Mouse (Mus musculus): ENCODE results near the gene Klkb1.

Gene Klkb1

DNA sequence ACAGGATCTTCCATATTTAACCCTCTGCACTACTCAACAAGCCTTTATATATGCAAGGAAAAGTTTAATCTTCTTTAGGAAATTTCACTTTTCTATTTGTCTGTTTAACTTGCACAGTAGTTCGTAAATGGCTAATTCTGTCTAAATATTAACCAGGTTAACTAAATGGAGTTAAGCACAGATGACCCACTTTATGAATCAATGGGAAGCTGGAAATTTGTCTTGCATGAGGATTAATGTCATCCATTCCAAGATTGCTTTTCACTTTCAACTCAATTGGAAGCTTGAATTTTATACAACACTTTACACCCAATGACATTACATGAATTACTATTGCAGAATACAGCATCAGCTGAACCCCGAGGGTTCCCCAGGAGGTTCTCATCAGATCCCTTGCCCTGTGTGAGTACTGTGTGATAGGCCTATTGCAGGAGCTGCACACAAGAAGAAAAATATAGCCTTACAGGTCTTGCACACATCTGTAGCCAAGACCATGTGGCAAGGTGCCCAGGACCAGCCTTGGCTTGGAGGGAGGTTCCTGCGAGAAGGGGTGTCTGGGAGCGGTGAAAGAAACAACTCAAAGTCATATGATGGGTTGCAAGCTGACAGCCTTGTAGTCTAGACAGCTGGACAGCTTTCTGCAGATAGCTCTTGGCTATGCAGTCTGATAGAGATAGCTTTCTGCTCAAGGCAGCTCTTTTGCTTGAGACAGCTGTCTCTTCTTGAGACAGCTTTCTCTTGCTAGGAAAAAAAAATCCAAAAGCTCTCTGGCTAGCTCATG, 26.9 kb downstream of the Klkb1 start:
- DNase-seq = no peak

DNA sequence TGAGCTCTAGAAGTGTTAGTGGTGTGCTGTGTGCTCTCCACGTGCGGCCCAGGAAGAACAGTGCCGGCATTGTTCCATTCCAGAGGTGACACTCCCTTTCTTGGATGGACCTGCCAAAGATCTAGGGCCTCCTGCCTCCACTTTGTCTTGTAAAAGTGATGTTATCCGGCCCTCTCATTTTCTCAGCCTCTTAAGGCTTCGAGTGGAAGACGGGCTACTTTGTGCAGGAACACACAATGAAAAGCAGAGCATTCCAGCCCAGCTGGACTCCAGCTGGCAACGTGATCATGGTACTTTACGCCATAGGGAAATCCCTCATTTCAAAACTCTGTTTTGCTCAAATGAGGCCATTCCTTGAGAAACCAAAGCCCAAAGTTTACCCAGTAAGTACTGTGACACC, 27.7 kb downstream of the Klkb1 start:
- no peak for DNase-seq

GRCm38 (mm10) chr8:45264918-45265317, 29.7 kb downstream of the Klkb1 start:
- DNase-seq = no peak

- no peak for DNase-seq
These were observed 31.8 kb downstream of the Klkb1 start for GRCm38 (mm10) chr8:45262851-45263250.

DNA sequence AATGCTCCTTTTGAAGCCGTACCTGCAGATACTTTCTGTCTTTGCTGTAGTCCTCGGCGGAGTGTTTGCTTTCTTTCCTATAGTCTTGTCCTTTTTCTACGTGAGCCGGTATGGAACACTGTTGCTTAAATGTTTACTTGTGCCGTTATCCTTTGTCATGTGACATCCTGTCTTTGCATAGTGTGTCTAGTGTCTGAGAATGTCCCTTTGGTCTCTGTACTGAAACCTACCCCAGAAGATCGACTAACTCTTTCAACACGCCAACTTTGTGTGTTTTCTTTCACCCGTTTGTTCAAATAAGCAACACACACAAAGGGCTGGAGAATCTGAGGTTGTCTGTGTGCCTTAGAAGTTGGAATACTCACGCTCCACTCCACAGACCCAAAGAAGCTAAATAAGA, 32.7 kb downstream of the Klkb1 start, which contains the start of gene F11:
Gene F11 (minus strand): TSS at position 112 of the 400 bp plus-strand sequence.
- DNase-seq = no peak

GRCm38 (mm10) chr8:45258421-45258820, 36.2 kb downstream of the Klkb1 start:
- no peak for DNase-seq

- DNase-seq = no peak
These were observed 39.6 kb downstream of the Klkb1 start for GRCm38 (mm10) chr8:45255040-45255439.

- no peak for DNase-seq
These were observed 40.3 kb downstream of the Klkb1 start for GRCm38 (mm10) chr8:45254194-45254842.

DNA sequence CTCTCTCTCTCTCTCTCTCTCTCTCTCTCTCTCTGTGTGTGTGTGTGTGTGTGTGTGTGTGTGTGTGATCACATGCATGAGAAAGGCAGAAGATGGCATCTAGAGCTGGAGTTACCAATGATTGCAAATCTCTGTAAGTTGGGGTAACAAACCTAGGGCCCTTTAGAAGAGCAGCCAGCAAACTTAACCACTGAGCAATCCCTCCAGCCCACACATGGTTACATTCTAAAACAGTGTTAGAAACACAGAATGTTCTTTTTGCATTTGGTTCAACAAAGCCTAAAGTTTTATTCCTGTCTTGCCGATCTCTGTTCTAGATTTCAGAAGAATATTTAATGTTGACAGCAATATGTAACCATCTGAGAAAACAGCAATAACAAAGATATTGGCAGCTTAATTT, 41.1 kb downstream of the Klkb1 start:
- no peak for DNase-seq

DNA sequence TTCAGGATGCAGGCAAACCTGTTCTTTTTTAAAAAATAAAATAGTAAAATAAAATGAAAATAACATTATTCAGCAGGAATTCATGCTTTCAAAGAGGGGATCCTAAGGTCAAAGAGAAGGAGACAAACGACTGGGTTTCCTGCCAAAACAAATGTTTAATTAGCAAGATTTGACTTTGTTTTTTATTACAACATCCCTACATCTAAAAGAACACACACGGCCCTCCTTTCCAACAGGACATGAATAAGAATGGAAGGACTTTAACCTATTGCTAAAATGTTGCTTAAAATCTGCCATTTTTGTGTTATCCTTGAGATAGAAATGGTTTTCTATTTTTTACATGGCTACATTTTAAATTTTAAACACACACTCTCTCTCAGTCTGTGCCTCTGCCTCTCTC, 41.5 kb downstream of the Klkb1 start:
- no peak for DNase-seq

- no peak for DNase-seq
These were observed 48.4 kb downstream of the Klkb1 start for GRCm38 (mm10) chr8:45246307-45246706.

DNA sequence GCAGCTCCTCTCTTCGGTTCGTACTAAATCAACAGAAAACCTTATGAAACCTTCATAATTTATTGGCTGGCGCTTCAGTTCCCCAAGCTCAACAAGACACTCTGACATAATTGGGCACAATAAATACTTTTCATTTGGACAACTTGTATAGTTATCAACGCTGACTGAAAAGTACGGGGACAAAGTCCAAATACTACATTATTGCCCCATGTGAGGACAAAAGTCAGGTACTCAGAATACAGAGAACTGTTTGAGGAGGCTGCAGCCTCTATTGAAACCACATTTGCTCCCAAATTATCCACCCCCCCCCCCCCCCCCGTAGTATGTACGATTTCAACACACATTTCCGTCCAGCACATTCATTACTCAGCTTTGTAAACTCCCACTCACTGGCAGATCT, 55.3 kb downstream of the Klkb1 start:
- DNase-seq = no peak

DNA sequence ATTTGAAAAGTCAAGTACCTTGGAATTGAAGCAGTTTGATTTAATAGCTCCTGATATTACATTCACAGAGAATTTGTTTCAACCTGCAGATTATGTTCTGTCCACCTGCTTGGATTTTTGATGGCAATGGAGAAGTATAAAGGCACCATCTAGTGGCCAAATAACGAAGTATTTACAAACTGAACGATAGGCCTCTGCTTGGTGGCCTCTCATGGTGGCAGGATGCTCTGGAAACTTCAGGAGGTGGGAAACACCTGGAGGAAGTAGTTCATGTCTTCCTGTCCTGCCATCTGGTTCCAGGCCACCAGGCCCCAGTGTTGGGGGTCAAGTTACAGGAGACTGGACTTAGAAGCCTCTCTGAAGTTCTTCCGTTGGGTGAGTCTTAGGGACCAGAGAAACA, 56.4 kb downstream of the Klkb1 start:
- DNase-seq = peak; percentile 14

- peak; percentile 5 for DNase-seq
These were observed 58.3 kb downstream of the Klkb1 start for GRCm38 (mm10) chr8:45236164-45236912.

DNA sequence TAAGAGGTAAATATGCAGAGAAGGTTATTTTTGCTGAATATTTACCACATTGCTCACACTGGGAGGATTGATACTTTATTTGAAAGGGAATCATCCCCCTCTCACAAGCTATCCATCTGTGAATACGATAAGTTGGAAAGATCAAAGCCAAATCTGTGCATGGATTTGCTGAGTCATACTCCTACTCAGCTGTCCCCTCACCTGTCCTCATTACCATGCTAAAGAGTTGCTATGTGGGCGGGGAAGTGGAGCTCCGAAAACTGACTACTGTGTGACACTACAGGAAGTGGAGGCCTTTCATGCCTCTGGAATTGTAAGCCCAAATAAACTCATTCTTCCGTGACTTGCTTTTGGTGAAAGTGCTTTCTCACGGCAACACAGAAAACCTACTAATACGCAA, 59.4 kb downstream of the Klkb1 start:
- no peak for DNase-seq

DNA sequence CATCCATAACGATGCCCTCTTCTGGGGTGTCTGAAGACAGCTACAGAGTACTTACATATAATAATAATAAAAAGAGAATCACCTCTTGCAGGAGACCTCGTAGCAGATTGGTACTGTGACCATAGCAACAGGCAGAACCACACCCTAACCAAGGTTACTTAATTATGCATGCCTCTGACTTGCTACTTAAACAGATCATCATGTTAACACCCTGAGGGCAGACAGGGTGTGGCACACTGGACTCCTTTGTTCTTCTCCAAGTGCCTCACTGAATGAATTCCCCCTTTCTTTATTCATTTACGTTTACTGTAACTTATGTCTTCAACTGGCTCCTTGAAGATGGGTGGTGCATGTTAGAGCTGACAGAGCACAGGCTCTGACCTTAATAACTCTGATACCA, 61.4 kb downstream of the Klkb1 start:
- no peak for DNase-seq

Measured in cerebellum, adult 9-11 months (tissue).